Mouse (Mus musculus): ENCODE data around the gene Slc26a10. TPM values are rescaled to one million over a fixed set of nuclear protein-coding genes. Genes with fewer than 3 reads are reported as not detected.
"Not testable (repeated sequence)": the region's sequence is repeated elsewhere in the genome, so short reads cannot be mapped to it uniquely, and the experiment has no call there.

The Slc26a10 gene
- polyA plus RNA-seq, 1 experiment from 2014 or later, result 0.91 TPM

DNA sequence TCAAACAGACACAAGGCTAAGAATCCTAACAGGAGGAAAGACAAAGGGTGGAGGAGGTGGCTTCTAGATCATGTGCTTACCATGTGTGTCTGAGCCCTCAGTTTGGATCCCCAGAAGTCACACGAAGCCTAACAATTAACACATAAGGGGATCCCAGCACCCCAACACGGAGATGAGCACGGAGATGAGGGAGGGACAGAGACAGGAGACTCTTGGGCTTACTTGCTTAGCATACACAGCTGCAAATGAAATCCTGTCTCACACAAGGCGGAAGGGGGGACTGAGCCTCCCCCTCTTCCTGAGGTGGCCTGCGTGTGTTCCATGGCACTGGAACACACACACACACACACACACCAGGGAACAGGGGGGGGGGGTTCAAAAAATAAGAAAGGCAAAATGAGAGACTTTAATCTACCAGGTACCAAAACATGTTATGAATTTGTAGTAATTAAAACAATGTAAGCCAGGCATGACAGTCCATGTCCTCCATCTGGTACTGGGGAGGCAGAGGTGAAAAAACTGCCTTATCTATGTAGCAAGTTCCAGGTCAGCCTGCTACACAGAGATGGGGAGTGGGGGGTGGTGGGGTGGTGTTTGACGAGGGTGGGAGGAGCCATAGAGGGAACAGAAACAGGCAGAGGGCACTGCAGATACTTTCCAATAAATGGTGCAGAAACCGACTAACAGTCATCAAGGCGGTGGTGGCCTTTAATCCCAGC, 45.2 kb downstream of the Slc26a10 start:
- no peak overlapping the region for H3K4me3 ChIP-seq
- ATAC-seq (ENCODE audit: low FRiP score, low read depth), result no peak
- no peaks in the 10 kb centered on the region for H3K27me3 ChIP-seq
- H3K36me3 ChIP-seq, result no peaks in the 10 kb centered on the region
- 64% methylated on average over 8 of the region's 8 CpGs for WGBS
- no peak overlapping the region for H3K27ac ChIP-seq (replicated peaks)
- no peak overlapping the region for H3K9ac ChIP-seq
- no peak overlapping the region for H3K4me2 ChIP-seq
- H3K9me3 ChIP-seq, result no peaks in the 10 kb centered on the region
- no peaks in the 10 kb centered on the region for H3K4me1 ChIP-seq (replicated peaks)

DNA sequence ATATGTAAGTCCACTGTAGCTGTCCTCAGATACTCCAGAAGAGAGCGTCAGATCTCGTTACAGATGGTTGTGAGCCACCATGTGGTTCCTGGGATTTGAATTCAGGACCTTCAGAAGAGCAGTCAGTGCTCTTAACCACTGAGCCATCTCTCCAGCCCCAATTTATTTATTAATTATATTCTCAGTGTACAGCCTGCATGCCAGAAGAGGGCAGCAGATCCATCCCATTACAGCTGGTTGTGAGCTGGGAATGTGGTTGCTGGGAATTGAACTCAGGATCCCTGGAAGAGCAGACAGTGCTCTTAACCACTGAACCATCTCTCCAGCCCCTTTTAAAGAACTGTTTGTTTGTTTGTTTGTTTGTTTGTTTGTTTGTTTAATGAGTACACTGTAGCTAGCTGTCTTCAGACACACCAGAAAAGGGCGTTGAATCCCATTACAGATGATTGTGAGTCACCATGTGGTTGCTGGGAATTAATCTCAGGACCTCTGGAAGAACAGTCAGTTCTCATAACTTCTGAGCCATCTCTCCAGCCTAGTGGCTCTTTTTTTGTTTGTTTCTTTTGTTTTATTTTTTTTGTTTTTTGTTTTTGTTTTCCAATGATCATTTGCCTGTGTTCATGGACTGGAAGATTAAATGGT, 45.9 kb downstream of the Slc26a10 start:
- H3K4me2 ChIP-seq, result not testable (repeated sequence)

GRCm38 (mm10) chr10:127132469-127132868, 48.0 kb downstream of the Slc26a10 start:
- Histone ChIP-seq H3K4me2 (no peak overlapping the region), H3K4me1 (replicated peaks) (no peaks in the 10 kb centered on the region), H3K36me3 (no peaks in the 10 kb centered on the region), H3K9ac (no peak overlapping the region), H3K4me3 (no peak overlapping the region), H3K9me3 (no peaks in the 10 kb centered on the region), H3K27me3 (no peaks in the 10 kb centered on the region), H3K27ac (replicated peaks) (no peak overlapping the region)
- WGBS, result 76% methylated on average over 5 of the region's 5 CpGs
- no peak for ATAC-seq (ENCODE audit: low FRiP score, low read depth)

More for the DNA sequence above, 45.9 kb downstream of the Slc26a10 start:
- not testable (repeated sequence) for H3K9ac ChIP-seq; H3K9me3 ChIP-seq; H3K36me3 ChIP-seq; H3K27ac ChIP-seq (replicated peaks); H3K4me1 ChIP-seq (replicated peaks); H3K27me3 ChIP-seq; H3K4me3 ChIP-seq; ATAC-seq (ENCODE audit: low FRiP score, low read depth)
- 86% methylated on average over 3 of the region's 3 CpGs for WGBS

DNA sequence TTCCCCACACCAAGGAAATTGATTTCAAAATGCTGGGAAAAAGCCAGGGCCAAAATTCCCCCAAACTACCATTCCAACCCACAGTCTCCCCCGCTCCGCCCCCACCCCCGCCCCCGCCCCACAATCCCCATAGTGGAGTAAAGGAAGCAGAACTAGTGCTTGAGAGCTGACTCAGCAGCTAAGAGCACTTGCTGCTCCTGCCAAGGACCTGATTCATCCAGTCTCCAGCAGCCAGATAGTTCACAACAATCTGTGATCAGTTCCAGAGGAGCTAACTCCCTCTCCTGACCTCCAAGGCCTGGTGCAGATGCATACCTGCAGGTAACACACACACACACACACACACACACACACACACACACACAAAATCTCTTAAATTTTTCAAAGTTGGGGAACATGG, 51.0 kb downstream of the Slc26a10 start:
- Histone ChIP-seq H3K4me1 (replicated peaks) (no peaks in the 10 kb centered on the region), H3K9ac (no peak overlapping the region), H3K4me2 (no peak overlapping the region), H3K9me3 (no peaks in the 10 kb centered on the region), H3K27ac (replicated peaks) (no peak overlapping the region), H3K36me3 (no peaks in the 10 kb centered on the region), H3K4me3 (no peak overlapping the region), H3K27me3 (no peaks in the 10 kb centered on the region)
- 78% methylated on average over 4 of the region's 4 CpGs for WGBS
- ATAC-seq (ENCODE audit: low FRiP score, low read depth), result no peak

- no peak overlapping the region for H3K4me3 ChIP-seq
- H3K9ac ChIP-seq, result no peak overlapping the region
- H3K27ac ChIP-seq (replicated peaks), result no peak overlapping the region
- H3K4me1 ChIP-seq (replicated peaks), result peaks cover 6% of the 10 kb centered on the region
- H3K27me3 ChIP-seq, result no peaks in the 10 kb centered on the region
- ATAC-seq (ENCODE audit: low FRiP score, low read depth), result no peak
- no peaks in the 10 kb centered on the region for H3K9me3 ChIP-seq
- 83% methylated on average over 7 of the region's 7 CpGs for WGBS
- H3K4me2 ChIP-seq, result no peak overlapping the region
- H3K36me3 ChIP-seq, result no peaks in the 10 kb centered on the region
Observed at GRCm38 (mm10) chr10:127127711-127128279, 52.6 kb downstream of the Slc26a10 start.

DNA sequence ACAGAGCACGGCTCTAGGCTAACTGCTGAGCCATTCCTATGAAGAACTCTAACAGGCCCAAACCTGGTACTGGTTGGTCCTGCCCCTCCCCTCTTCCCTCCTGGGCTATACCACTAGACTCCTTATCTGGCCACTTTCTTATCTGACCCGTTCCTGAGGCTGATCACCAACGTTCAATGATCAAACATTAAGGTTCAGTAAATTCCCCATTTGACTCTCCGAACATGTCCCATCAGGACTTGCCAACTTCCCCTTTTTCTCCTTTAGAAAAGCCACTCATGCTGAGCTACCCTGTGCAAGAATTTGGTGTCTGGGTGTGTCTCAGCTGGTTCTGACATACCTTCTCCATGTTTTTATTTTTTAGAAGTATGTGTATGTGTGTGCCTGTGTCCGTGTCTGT, 53.9 kb downstream of the Slc26a10 start:
- no peak overlapping the region for H3K27ac ChIP-seq (replicated peaks)
- 85% methylated on average over 5 of the region's 5 CpGs for WGBS
- no peaks in the 10 kb centered on the region for H3K36me3 ChIP-seq
- H3K9me3 ChIP-seq, result no peaks in the 10 kb centered on the region
- ATAC-seq (ENCODE audit: low FRiP score, low read depth), result no peak
- no peak overlapping the region for H3K4me2 ChIP-seq
- H3K9ac ChIP-seq, result no peak overlapping the region
- peaks cover 19% of the 10 kb centered on the region for H3K4me1 ChIP-seq (replicated peaks)
- H3K27me3 ChIP-seq, result no peaks in the 10 kb centered on the region
- no peak overlapping the region for H3K4me3 ChIP-seq

GRCm38 (mm10) chr10:127125210-127126001, 55.0 kb downstream of the Slc26a10 start:
- Histone ChIP-seq H3K9ac (no peak overlapping the region), H3K4me2 (no peak overlapping the region), H3K36me3 (no peaks in the 10 kb centered on the region), H3K27me3 (no peaks in the 10 kb centered on the region), H3K4me3 (no peak overlapping the region), H3K27ac (replicated peaks) (no peak overlapping the region), H3K4me1 (replicated peaks) (peaks cover 21% of the 10 kb centered on the region), H3K9me3 (no peaks in the 10 kb centered on the region)
- 78% methylated on average over 9 of the region's 9 CpGs for WGBS
- ATAC-seq (ENCODE audit: low FRiP score, low read depth), result no peak

- H3K4me2 ChIP-seq, result peak overlapping the region; percentile 53
- ATAC-seq (ENCODE audit: low FRiP score, low read depth), result peak; percentile 16; the same call in 1 of the 2 replicates
- WGBS, result 8% methylated on average over 4 of the region's 4 CpGs
- H3K36me3 ChIP-seq, result peaks cover 10% of the 10 kb centered on the region
- no peaks in the 10 kb centered on the region for H3K9me3 ChIP-seq
- H3K9ac ChIP-seq, result peak overlapping the region; percentile 30
- H3K4me1 ChIP-seq (replicated peaks), result peaks cover 34% of the 10 kb centered on the region
- peak overlapping the region; percentile 86 for H3K27ac ChIP-seq (replicated peaks)
- peak overlapping the region; percentile 78 for H3K4me3 ChIP-seq
- no peaks in the 10 kb centered on the region for H3K27me3 ChIP-seq
Observed at GRCm38 (mm10) chr10:127123436-127123805, 57.0 kb downstream of the Slc26a10 start.

DNA sequence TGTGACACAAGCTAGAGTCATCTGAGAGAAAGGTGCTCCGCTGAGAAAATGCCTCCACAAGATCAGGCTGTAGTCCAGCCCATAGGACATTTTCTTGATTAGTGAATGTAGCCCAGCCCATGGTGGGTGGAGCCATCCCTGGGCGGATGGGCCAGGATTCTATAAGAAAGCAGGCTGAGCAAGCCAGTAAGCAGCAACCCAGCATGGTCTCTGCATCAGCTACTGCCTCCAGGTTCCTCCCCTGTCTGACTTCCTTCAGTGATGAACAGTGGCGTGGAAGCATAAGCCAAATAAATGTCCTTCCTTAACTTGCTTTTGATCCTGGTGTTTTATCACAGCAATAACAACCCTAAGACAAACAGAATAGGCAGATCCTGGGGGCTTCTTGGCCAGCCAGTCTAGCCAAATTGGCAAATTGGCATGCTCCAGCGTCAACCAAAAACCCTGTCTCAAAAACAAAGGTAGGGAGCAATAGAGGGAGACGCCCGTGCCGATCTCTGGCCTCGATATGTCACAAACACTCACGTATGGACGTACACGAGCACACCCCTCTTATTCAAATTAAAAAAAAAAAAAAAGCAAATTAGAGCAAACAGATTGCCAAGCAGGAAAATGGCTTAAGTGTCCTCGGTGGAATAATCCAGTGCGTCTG, 57.5 kb downstream of the Slc26a10 start:
- H3K4me1 ChIP-seq (replicated peaks), result peaks cover 34% of the 10 kb centered on the region
- peak overlapping the region; percentile 78 for H3K4me3 ChIP-seq
- peak; percentile 36; the same call in 1 of the 2 replicates for ATAC-seq (ENCODE audit: low FRiP score, low read depth)
- peaks cover 14% of the 10 kb centered on the region for H3K36me3 ChIP-seq
- H3K27ac ChIP-seq (replicated peaks), result peak overlapping the region; percentile 86
- H3K4me2 ChIP-seq, result peak overlapping the region; percentile 53
- H3K9ac ChIP-seq, result peak overlapping the region; percentile 30
- no peaks in the 10 kb centered on the region for H3K9me3 ChIP-seq
- no peaks in the 10 kb centered on the region for H3K27me3 ChIP-seq
- WGBS, result 6% methylated on average over 13 of the region's 13 CpGs

DNA sequence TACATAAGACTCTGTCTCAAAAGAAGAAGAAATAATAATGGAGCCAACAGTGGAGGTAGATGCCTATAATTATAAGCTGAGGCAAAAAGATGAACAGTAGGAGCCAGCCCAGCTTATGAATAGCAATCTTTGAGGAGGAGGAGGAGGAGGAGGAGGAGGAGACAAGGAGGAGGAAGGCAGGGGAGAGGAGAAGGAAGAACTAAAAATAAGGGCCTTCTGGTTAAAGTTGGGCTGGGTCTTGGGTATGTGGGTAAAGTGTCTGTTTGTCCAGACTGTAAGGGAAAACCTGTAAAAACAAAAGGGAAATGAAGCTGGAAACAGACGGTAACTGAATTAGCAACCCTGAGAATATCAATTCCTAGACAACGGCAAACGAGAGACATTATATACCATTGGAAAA, 58.4 kb downstream of the Slc26a10 start:
- Histone ChIP-seq H3K27ac (replicated peaks) (peak overlapping the region; percentile 86), H3K4me3 (peak overlapping the region; percentile 78), H3K4me2 (peak overlapping the region; percentile 53), H3K9me3 (no peaks in the 10 kb centered on the region), H3K36me3 (peaks cover 20% of the 10 kb centered on the region), H3K4me1 (replicated peaks) (peaks cover 34% of the 10 kb centered on the region), H3K9ac (peak overlapping the region; percentile 51; the same call in 1 of the 2 replicates), H3K27me3 (no peaks in the 10 kb centered on the region)
- 77% methylated on average over 3 of the region's 3 CpGs for WGBS
- ATAC-seq (ENCODE audit: low FRiP score, low read depth), result no peak
